Mouse (Mus musculus) spleen, adult 2 months (tissue): ENCODE data around the gene Igf2bp3.

Source experiments
- CTCF ChIP-seq: fragments of 200-500 bp; IDR thresholded peaks from 2 replicates; pipeline ENCODE4 v1.5.1; 2011; ENCODE audit warnings: mild to moderate bottlenecking, inconsistent platforms; ENCODE audit not compliant: insufficient read depth, insufficient read length, insufficient replicate concordance; ENCODE audit errors: extremely low read depth
- POLR2A ChIP-seq: fragments of 200-500 bp; IDR thresholded peaks from 2 replicates; pipeline ENCODE4 v1.6.1; 2011; ENCODE audit warnings: low read depth, low read length, inconsistent platforms

- TF ChIP-seq POLR2A (no peak), CTCF (no peak)
Observed at GRCm38 (mm10) chr6:49212931-49213580, 1.7 kb downstream of the Igf2bp3 start.
